Mouse (Mus musculus): ENCODE measurements around the gene Gm11634.
"Not testable (repeated sequence)": the region's sequence is repeated elsewhere in the genome, so short reads cannot be mapped to it uniquely, and the experiment has no call there.

Gene Gm11634

GRCm38 (mm10) chr11:101616948-101617767 lies 18.1 kb upstream of the Gm11634 start:
- no peak for DNase-seq (ENCODE audit: low read depth, low spot score)

GRCm38 (mm10) chr11:101616104-101616503 lies 17.0 kb upstream of the Gm11634 start:
- no peak for DNase-seq (ENCODE audit: low read depth, low spot score)

DNA sequence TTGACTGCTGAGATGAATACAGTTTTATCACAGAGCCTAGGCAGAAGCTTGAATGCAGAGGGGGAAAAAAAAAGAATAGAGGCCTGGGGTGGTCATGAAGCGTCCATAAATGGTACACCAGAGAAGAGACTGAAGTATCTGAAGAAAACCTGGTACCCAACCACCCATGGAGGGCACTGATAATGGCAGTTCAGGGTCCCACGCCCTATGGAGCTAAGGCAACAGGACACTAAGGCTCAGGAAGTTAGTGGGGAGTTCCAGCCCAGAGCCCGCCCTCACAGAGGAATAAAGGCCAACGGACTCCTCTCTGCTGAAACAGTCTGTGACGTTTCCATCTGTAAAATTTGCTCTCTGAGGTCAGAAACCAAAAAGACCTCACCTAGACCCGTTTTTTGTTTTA lies 16.3 kb upstream of the Gm11634 start:
- no peak for DNase-seq (ENCODE audit: low read depth, low spot score)

DNA sequence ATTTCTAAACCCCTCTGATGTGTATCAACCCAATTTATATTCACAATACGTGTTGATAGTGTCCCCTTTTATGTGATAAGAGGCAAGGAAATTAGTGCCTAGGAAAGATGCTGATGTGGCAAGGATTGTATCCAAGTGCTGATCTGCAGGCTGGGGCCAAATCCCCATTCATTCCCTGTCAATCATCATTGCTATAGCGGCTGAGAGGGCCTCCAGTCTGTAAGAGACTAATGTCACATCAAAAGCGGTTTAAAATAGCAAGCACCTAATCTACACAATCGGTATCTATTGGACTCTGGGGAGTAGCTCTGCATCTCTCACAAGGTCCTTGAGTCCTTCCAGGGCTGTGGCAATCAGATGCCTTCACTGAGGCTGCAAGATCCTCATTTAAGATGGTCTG lies 15.1 kb upstream of the Gm11634 start:
- DNase-seq (ENCODE audit: low read depth, low spot score): no peak

GRCm38 (mm10) chr11:101613596-101613995 lies 14.5 kb upstream of the Gm11634 start:
- no peak for DNase-seq (ENCODE audit: low read depth, low spot score)

DNA sequence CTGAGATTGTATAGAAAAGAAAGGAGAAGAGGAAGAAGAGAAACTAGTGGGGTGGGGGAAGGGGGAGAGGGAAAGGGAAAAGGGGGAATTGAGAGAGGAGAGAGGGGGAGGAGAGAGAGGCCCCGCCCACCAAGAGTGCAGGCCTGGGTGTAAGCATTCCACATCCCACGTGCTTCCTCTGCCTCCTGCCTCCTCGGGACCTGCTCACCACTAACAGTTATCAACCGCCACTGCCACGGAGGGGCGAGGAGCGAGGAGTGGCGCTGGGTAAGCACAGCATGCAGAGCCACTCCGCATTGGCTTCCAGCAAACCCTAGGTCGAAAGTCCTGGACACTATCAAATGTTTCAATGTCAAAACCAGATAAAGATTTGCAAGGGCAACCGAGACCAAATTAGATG lies 11.4 kb upstream of the Gm11634 start:
- DNase-seq (ENCODE audit: low read depth, low spot score): no peak

GRCm38 (mm10) chr11:101607134-101607533 lies 8.1 kb upstream of the Gm11634 start:
- DNase-seq (ENCODE audit: low read depth, low spot score): not testable (repeated sequence)

GRCm38 (mm10) chr11:101604531-101605453 lies 5.7 kb upstream of the Gm11634 start:
- peak; percentile 85 for DNase-seq (ENCODE audit: low read depth, low spot score)

DNA sequence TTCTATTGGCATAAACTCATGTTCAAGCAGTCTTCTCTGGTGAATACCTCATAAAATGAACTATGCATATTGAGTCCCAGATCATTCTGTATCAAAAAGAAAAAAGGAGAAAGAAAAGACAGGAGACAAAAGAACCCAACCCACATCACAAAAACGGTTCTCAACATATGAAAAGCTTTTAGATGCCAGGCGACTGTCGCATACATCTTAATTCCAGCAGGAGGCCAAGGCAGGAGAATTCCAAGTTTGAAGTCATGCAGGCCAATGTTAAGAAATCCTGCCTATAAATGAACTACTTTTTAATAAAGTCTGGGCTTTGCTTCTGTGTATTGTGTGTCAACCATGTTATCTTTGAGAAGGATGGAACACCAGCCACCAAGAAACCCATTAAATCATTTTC lies 5.1 kb upstream of the Gm11634 start:
- no peak for DNase-seq (ENCODE audit: low read depth, low spot score)

DNA sequence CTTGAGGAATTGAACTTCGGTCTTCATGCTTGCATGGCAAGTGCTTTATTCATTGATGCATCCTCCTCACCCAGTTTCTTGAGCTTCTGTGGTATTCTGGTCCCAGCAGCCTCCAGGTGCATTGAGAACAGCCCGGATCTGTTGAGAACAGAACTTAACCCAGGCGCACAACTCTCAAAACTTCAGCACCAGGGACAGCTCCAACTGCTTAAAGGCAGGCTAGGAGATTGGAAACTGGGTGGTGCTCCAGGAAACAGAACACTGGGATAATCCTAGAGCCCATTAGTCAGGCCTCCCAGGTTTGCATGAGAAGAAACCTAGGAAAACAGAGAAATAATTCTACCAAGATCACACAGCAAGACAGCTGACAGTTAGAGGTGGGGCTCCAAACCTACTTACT lies 3.4 kb upstream of the Gm11634 start:
- peak; percentile 87 for DNase-seq (ENCODE audit: low read depth, low spot score)

DNA sequence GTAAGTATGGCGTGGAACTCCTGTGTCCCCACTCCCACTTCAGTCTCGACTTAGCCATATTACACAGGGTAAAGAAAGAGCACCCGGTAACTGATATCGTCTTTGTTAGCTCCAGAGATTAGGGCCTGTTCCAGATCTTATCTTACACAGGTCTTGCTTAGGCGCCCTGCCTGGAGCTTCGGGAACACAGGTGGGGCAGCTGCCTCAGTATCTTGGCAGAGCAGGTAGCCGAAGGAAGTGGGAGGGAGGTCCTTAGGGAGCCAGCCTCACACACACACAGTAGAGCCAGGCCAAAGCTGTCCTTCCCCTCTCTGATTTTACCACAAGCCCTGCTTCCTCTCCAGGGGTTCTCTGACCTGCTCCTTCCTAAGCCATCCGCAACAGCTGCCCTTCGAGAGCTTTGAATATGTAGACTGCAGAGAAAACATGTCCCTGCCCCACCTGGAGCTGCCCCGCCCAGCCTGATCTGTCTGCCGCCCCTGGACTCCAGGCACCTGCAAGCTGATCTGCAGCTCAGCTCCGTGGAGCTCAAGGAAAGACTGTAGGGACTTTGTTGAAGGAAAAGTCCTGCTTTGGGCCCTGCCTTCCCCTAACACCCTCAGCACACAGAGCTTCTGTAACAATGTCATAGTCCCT lies 8.9 kb downstream of the Gm11634 start:
- DNase-seq (ENCODE audit: low read depth, low spot score): no peak

DNA sequence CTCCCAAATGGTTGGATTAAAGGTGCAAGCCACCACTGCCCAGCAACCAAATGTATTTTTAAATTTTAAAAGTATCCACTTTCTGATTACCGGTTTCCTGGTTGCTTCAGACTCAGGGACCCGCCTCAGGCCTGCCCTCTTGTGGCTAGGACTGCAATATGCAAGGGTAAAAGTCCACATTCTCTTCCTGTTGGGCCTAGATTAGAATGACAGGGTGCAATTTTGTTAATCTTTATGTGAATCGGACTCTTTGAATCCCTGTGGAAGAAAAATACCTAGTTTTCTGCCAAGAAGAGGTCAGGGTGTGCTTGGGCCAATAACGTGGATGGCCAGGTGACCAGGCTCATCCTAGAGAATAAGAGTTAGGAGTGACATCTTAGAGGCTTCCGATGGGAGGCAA lies 9.6 kb downstream of the Gm11634 start:
- DNase-seq (ENCODE audit: low read depth, low spot score): peak; percentile 52

GRCm38 (mm10) chr11:101588868-101589267 lies 10.2 kb downstream of the Gm11634 start:
- no peak for DNase-seq (ENCODE audit: low read depth, low spot score)

- DNase-seq (ENCODE audit: low read depth, low spot score): no peak
These were observed 11.4 kb downstream of the Gm11634 start for GRCm38 (mm10) chr11:101587676-101588075.

- no peak for DNase-seq (ENCODE audit: low read depth, low spot score)
These were observed 13.3 kb downstream of the Gm11634 start for GRCm38 (mm10) chr11:101585805-101586204.

- DNase-seq (ENCODE audit: low read depth, low spot score): not testable (repeated sequence)
These were observed 14.0 kb downstream of the Gm11634 start for GRCm38 (mm10) chr11:101585031-101585430.

DNA sequence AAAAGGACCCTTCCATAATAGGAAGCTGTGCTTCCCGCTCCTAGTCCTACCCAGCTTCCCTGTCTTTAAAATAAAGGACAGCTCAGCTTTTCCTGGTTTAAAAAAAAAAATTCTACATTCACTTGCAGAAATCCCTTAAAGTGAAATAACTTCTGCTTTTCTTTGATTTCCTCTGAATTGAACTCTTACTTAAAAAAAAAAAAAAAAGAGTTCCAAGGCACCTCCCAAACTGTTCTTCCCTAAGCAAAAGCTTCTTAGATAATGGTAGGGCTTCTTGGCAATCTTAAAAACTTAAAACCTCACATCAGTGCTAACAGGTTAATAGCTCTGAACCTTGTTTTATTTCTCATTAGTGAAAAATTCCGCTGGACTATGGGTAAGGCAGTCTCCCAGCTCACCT lies 15.9 kb downstream of the Gm11634 start:
- DNase-seq (ENCODE audit: low read depth, low spot score): no peak

DNA sequence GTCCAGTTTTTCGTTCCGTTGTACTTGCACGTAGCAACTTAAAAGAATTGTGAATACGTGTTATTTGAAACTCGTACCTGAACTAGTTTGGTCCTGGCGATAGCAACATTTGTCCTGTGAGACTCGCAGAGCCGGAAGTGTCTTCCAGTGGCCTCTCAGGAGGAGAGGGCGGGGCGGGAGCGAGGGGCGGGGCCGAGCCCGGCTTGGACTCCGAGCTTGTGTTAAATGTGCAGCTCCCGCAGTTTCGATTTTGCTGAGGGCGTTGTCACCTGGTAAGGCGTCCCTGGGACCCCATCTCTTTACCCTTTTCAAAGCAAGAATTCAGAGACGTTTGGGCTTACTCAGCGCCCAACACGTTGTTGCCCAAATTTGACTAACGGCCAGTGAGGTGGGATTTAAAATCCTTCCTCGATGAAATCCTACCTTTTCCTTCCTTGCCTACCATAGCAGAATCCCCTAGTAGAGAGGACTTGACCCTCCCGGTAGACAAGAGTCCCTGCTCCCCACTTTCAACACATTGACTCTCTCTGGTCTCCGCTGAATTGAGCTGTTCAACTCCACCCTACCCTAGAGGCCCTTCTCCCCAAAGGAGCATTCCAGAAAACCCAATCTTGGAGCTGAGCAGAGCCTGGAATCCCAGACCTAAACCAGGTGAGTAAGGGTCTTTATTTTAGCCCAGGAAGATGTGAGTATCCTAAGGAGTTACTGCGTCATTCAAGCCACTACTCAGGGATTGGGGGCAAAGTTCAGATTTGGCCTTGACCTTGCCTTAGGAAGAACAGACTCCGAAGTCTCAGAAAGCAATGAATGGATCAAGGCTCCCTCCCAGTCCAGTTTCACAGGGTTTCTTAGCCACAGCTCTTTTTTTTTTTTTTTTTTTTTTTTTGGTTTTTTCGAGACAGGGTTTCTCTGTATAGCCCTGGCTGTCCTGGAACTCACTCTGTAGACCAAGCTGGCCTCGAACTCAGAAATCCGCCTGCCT lies 16.7 kb downstream of the Gm11634 start, which contains the start of gene Tmem106a:
Gene Tmem106a, plus strand, starts transcription at position 189 of the 982 bp plus-strand sequence.
- DNase-seq (ENCODE audit: low read depth, low spot score): peak; percentile 59

- no peak for DNase-seq (ENCODE audit: low read depth, low spot score)
These were observed 17.8 kb downstream of the Gm11634 start for GRCm38 (mm10) chr11:101581081-101581764.

DNA sequence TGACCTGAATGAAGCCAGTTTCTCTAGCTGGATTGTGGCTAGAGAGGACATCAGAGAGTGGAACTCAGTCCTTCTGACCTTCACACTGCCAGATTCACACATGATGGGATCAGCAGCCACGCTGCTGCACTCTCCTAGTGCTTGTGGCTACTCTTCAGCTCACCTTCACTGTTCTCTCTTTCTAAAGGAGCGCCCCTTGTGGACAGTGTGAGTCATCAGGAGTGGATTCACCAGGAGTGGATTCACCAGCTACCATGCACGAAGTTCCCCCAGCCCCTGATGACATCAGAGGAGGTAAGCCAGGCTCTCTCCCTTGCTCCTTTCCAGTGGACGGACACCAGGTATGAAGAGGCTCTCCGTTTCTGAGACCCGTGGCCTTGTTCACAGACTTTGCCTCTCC lies 22.9 kb downstream of the Gm11634 start:
- DNase-seq (ENCODE audit: low read depth, low spot score): no peak
